In the genomic region with DNA sequence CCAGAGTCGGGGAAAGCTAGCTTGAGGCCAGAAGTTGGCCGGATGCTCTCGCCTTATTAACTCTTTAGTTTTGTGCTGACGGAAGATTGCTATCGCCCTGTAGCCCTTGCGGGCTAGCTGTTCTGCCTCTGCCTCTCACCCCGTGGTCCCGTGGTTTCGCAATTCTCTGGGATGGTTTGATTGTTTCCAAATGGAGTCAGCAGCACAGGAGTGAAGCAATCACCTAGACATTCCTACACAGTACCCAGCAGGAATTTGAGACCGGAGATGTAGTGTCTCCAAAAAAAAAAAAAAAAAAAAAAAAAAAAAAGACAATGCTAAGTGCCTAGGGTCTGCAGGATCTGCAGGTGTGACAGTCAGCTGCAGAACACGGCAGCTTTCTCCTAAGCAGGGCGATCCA, we compare ENCODE assay signal across 17 mouse cellular contexts.
DNase-seq lines count a peak whose midpoint lies in the region; ATAC-seq and TF ChIP-seq lines count a peak whose summit lies in the region.
"Had no signal": no experiment of that assay in that cellular context is flagged by ENCODE, and none has a peak within 500 bp of the region (broad histone marks: within the 10 kb centered on the region; RNA-seq: fewer than 3 reads in every experiment).

No protein-coding gene starts in this region.

- H3K79me2 ChIP-seq in myocyte (ENCODE audit: control insufficient read depth, insufficient read depth), result no peaks in the 10 kb centered on the region

- no peaks in the 10 kb centered on the region for H3K27me3 ChIP-seq in embryonic facial prominence, embryonic 11.5 days (ENCODE audit: control insufficient read depth, insufficient read depth, low read length)
- peaks cover 5% of the 10 kb centered on the region for H3K27me3 ChIP-seq in liver, embryonic 11.5 days (replicated peaks; ENCODE audit: control insufficient read depth, insufficient read depth, low read length)
- peaks cover 24% of the 10 kb centered on the region for H3K27me3 ChIP-seq in myocyte (ENCODE audit: control insufficient read depth, insufficient read depth, insufficient read length)
- H3K27me3 ChIP-seq in hindbrain, embryonic 10.5 days (ENCODE audit: insufficient read depth, poor library complexity, severe bottlenecking), result 0 out of 2 replicates have a peak, but pooled peaks cover 9% of the 10 kb centered on the region

- ATAC-seq in embryonic facial prominence, embryonic 11.5 days (replicated peaks; ENCODE audit: insufficient number of reproducible peaks, low FRiP score, low TSS enrichment, low read depth), result 0 out of 2 replicates have a peak, but pooled peaks have one; percentile 52
- ATAC-seq in liver, embryonic 11.5 days (replicated peaks; ENCODE audit: low FRiP score), result no peak
- ATAC-seq: CD4-positive, CD25-positive, alpha-beta regulatory T cell, adult 4 months; forebrain, embryonic 14.5 days; intestine, embryonic 16.5 days had no signal

- peak; percentile 6 to 49 for DNase-seq in lung, adult 18-20 months
- DNase-seq in lung, postnatal 4 days, result no peak
- DNase-seq in embryonic facial prominence, embryonic 11.5 days (ENCODE audit: low spot score), result peak; percentile 49
- peak; percentile 36 for DNase-seq in liver, embryonic 11.5 days (ENCODE audit: low spot score)
- no peak for DNase-seq in hindbrain, embryonic 10.5 days (ENCODE audit: low spot score)
- no peak for DNase-seq in urinary bladder, postnatal 14 days (ENCODE audit: low spot score)
- no peak for DNase-seq in gastrocnemius, postnatal 4 days (ENCODE audit: low spot score in 2 of 2)
- DNase-seq: cerebellum, adult 8-10 months; right cerebral cortex, postnatal 4 days; thymus, postnatal 36 days had no signal

- no peak overlapping the region for H3K4me2 ChIP-seq in embryonic facial prominence, embryonic 11.5 days (ENCODE audit: low read depth, low read length)
- no peak overlapping the region; the same call in 1 of the 2 replicates for H3K4me2 ChIP-seq in liver, embryonic 11.5 days
- H3K4me2 ChIP-seq in myocyte (ENCODE audit: low read depth), result no peak overlapping the region
- H3K4me2 ChIP-seq: limb, embryonic 13.5 days had no signal

- H3K4me1 ChIP-seq in embryonic facial prominence, embryonic 11.5 days (ENCODE audit: control insufficient read depth, insufficient read depth, low read length), result no peaks in the 10 kb centered on the region; the same call in 1 of the 2 replicates
- no peaks in the 10 kb centered on the region for H3K4me1 ChIP-seq in liver, embryonic 11.5 days (replicated peaks; ENCODE audit: control insufficient read depth, insufficient read depth, low read length)
- H3K4me1 ChIP-seq in hindbrain, embryonic 10.5 days (replicated peaks), result 0 out of 2 replicates have a peak, but pooled peaks cover 4% of the 10 kb centered on the region
- H3K4me1 ChIP-seq: limb, embryonic 13.5 days; midbrain, embryonic 10.5 days had no signal

- no peaks in the 10 kb centered on the region for H3K36me3 ChIP-seq in embryonic facial prominence, embryonic 11.5 days (replicated peaks; ENCODE audit: control insufficient read depth, insufficient read depth, low read depth, low read length)
- no peaks in the 10 kb centered on the region for H3K36me3 ChIP-seq in liver, embryonic 11.5 days (ENCODE audit: control insufficient read depth, insufficient read depth, low read length)
- H3K36me3 ChIP-seq in myocyte (ENCODE audit: control insufficient read depth, insufficient read depth), result no peaks in the 10 kb centered on the region
- H3K36me3 ChIP-seq in hindbrain, embryonic 10.5 days, result no peaks in the 10 kb centered on the region
- H3K36me3 ChIP-seq: limb, embryonic 13.5 days; midbrain, embryonic 10.5 days had no signal

- 40% methylated on average over 12 of the region's 12 CpGs for whole genome bisulfite sequencing in embryonic facial prominence, embryonic 11.5 days
- 36% methylated on average over 12 of the region's 12 CpGs for WGBS in liver, embryonic 11.5 days
- WGBS in hindbrain, embryonic 10.5 days, result 68% methylated on average over 12 of the region's 12 CpGs

- H3ac ChIP-seq in myocyte (ENCODE audit: control insufficient read depth, insufficient read length), result no peak overlapping the region

- no peaks in the 10 kb centered on the region for H3K9me3 ChIP-seq in embryonic facial prominence, embryonic 11.5 days (replicated peaks; ENCODE audit: control insufficient read depth, low read length)
- H3K9me3 ChIP-seq in liver, embryonic 11.5 days (ENCODE audit: control insufficient read depth, low read length), result no peaks in the 10 kb centered on the region
- no peaks in the 10 kb centered on the region for H3K9me3 ChIP-seq in hindbrain, embryonic 10.5 days
- H3K9me3 ChIP-seq: midbrain, embryonic 10.5 days had no signal

- no peak overlapping the region for H3K4me3 ChIP-seq in embryonic facial prominence, embryonic 11.5 days (ENCODE audit: low read depth, low read length)
- H3K4me3 ChIP-seq in liver, embryonic 11.5 days (ENCODE audit: low read depth, low read length), result no peak overlapping the region
- H3K4me3 ChIP-seq in myocyte, result no peak overlapping the region
- no peak overlapping the region for H3K4me3 ChIP-seq in hindbrain, embryonic 10.5 days
- H3K4me3 ChIP-seq: limb, embryonic 13.5 days; midbrain, embryonic 10.5 days had no signal

- no peak for TF ChIP-seq POLR2A in myocyte (IDR thresholded peaks at IDR 0.05; ENCODE audit: insufficient read length, low read depth)

- H3K27ac ChIP-seq in embryonic facial prominence, embryonic 11.5 days (replicated peaks; ENCODE audit: low read depth, low read length), result no peak overlapping the region
- H3K27ac ChIP-seq in liver, embryonic 11.5 days (ENCODE audit: low read depth, low read length), result no peak overlapping the region
- no peak overlapping the region for H3K27ac ChIP-seq in hindbrain, embryonic 10.5 days
- H3K27ac ChIP-seq: limb, embryonic 13.5 days; midbrain, embryonic 10.5 days; stomach, postnatal 0 days had no signal

- no peak overlapping the region for H3K9ac ChIP-seq in embryonic facial prominence, embryonic 11.5 days (replicated peaks; ENCODE audit: low read length)
- no peak overlapping the region for H3K9ac ChIP-seq in liver, embryonic 11.5 days (ENCODE audit: low read depth, low read length)
- H3K9ac ChIP-seq: limb, embryonic 13.5 days had no signal

TF ChIP-seq in myocyte, 11 proteins besides CTCF, POLR2A, EP300 and RAD21:
- TF ChIP-seq CEBPB (IDR thresholded peaks at IDR 0.05; ENCODE audit: insufficient read depth, poor library complexity, severe bottlenecking) (peak; percentile 44; the same call in 1 of the 2 replicates), TCF3 (IDR thresholded peaks at IDR 0.05; ENCODE audit: insufficient read length, low read depth) (no peak)

Comparison
In these comparisons a context has a peak if more than half of its experiments do, and no peak if none do; other contexts are left out.
1. DNase-seq: peak in lung, adult 18-20 months (2 of 2), embryonic facial prominence, embryonic 11.5 days (single experiment) and liver, embryonic 11.5 days (single experiment); none in lung, postnatal 4 days (0 of 2), hindbrain, embryonic 10.5 days (single experiment), urinary bladder, postnatal 14 days (single experiment) and gastrocnemius, postnatal 4 days (0 of 2).